Mouse (Mus musculus) B cell, adult 2 months (primary cell): Measurements from ENCODE around the gene Col17a1.

ENCODE experiments used
- DNase-seq, 2 experiments: peaks; one replicate each; pipeline ENCODE4 v3.0.0; 2022

Gene Col17a1

GRCm38 (mm10) chr19:47691994-47692393, at the start of gene Col17a1:
Gene Col17a1 (minus strand): TSS chr19:47692094.
- DNase-seq, result no peak

- DNase-seq, result peak; percentile 74 to 77
These were observed 40.0 kb upstream of the Col17a1 start for GRCm38 (mm10) chr19:47731931-47732330.

- DNase-seq, result peak; percentile 99
These were observed 39.4 kb upstream of the Col17a1 start, which contains the start of gene Sfr1 for GRCm38 (mm10) chr19:47731071-47731881. Gene Sfr1 (plus strand): TSS chr19:47731682.

GRCm38 (mm10) chr19:47730691-47731070, 38.8 kb upstream of the Col17a1 start:
- peak; percentile 75 to 76 for DNase-seq

GRCm38 (mm10) chr19:47725643-47726140, 33.8 kb upstream of the Col17a1 start:
- DNase-seq, result no peak

- DNase-seq, result no peak
These were observed 33.0 kb upstream of the Col17a1 start for GRCm38 (mm10) chr19:47724903-47725302.

- DNase-seq, result no peak
These were observed 30.6 kb upstream of the Col17a1 start for GRCm38 (mm10) chr19:47722471-47722870.

- DNase-seq, result no peak
These were observed 27.3 kb upstream of the Col17a1 start for GRCm38 (mm10) chr19:47719147-47719546.

GRCm38 (mm10) chr19:47716144-47716543, 24.2 kb upstream of the Col17a1 start:
- peak in 1 of 2 experiments; percentile 9 for DNase-seq

- no peak for DNase-seq
These were observed 21.6 kb upstream of the Col17a1 start for GRCm38 (mm10) chr19:47713457-47713856.

- DNase-seq, result no peak
These were observed 18.5 kb upstream of the Col17a1 start for GRCm38 (mm10) chr19:47710376-47710775.

GRCm38 (mm10) chr19:47705772-47706309, 13.9 kb upstream of the Col17a1 start:
- DNase-seq, result no peak

GRCm38 (mm10) chr19:47705080-47705771, 13.3 kb upstream of the Col17a1 start:
- DNase-seq, result no peak

GRCm38 (mm10) chr19:47700509-47700908, 8.6 kb upstream of the Col17a1 start:
- DNase-seq, result no peak

- no peak for DNase-seq
These were observed 7.8 kb upstream of the Col17a1 start for GRCm38 (mm10) chr19:47699743-47700142.

GRCm38 (mm10) chr19:47698266-47698665, 6.4 kb upstream of the Col17a1 start:
- DNase-seq, result no peak

- no peak for DNase-seq
These were observed 5.2 kb upstream of the Col17a1 start for GRCm38 (mm10) chr19:47697067-47697466.

- DNase-seq, result no peak
These were observed 4.5 kb upstream of the Col17a1 start for GRCm38 (mm10) chr19:47696411-47696810.

- DNase-seq, result no peak
These were observed 3.8 kb upstream of the Col17a1 start for GRCm38 (mm10) chr19:47695725-47696124.

- no peak for DNase-seq
These were observed 2.3 kb downstream of the Col17a1 start for GRCm38 (mm10) chr19:47689592-47689991.

- DNase-seq, result no peak
These were observed 13.2 kb downstream of the Col17a1 start for GRCm38 (mm10) chr19:47678675-47679074.

- peak; percentile 53 to 63 for DNase-seq
These were observed 17.5 kb downstream of the Col17a1 start for GRCm38 (mm10) chr19:47674419-47674818.

GRCm38 (mm10) chr19:47668399-47668798, 23.5 kb downstream of the Col17a1 start:
- DNase-seq, result no peak

GRCm38 (mm10) chr19:47667601-47668000, 24.3 kb downstream of the Col17a1 start:
- no peak for DNase-seq
